Mouse (Mus musculus): Measurements from ENCODE around the gene Aph1a. TPM values are rescaled to one million over a fixed set of nuclear protein-coding genes. Genes with fewer than 3 reads are reported as not detected.

Aph1a gene
- polyA plus RNA-seq, 1 experiment from 2014 or later: 35.1 TPM

DNA sequence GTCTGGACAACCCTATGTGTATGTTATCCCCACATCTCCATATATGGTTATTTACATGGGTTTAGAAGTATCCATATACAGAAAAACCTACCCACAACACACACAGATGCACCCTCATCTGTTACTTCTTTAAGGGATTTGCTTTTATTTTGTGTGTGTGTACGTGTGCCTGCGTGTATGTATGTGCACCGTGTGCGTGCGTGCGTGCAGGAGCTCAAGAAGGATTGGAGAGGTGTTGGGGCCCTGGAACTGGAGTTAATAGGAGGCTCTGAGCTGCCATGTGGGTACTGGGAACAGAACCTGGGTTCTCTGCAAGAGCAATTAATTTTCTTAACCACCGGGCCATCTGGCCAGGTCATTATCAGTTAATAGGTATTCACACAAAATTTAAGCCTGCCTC is 21.7 kb upstream of the Aph1a start:
- peaks cover 11% of the 10 kb centered on the region for H3K36me3 ChIP-seq (ENCODE audit: control insufficient read depth, insufficient read depth, low read length)
- peak overlapping the region; percentile 70 for H3K4me3 ChIP-seq (ENCODE audit: low read depth, low read length)
- ATAC-seq (replicated peaks; ENCODE audit: low FRiP score): no peak
- H3K4me2 ChIP-seq: peak overlapping the region; percentile 74
- no peaks in the 10 kb centered on the region for H3K9me3 ChIP-seq (ENCODE audit: control insufficient read depth, low read length)
- no peak overlapping the region for H3K27ac ChIP-seq (ENCODE audit: low read depth, low read length)
- 79% methylated on average over 7 of the region's 7 CpGs for WGBS
- DNase-seq (ENCODE audit: low spot score): no peak
- no peaks in the 10 kb centered on the region for H3K27me3 ChIP-seq (replicated peaks; ENCODE audit: control insufficient read depth, insufficient read depth, low read length)
- H3K4me1 ChIP-seq (replicated peaks; ENCODE audit: control insufficient read depth, insufficient read depth, low read length): peaks cover 17% of the 10 kb centered on the region
- peak overlapping the region; percentile 57 for H3K9ac ChIP-seq (ENCODE audit: low read depth, low read length)

DNA sequence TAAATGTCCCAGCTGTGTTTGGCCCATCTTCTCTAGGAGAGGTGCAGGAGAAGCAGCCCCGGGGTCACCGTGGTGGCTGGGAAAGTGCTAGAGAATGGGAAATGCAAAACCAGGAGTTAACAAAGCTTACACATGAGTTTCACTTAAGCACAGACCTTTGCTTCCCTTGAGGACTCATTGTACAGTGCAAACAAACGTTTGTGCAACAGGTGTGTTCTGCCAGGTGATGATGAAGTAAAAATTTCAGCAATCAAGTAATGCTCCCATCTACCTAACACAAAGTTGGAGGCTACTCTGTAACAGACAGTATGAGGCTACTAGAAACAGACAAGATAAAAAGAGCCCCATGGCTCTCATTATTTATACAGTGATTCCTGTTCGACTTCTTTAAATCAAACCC is 14.7 kb upstream of the Aph1a start:
- ATAC-seq (replicated peaks; ENCODE audit: low FRiP score) (no peak), DNase-seq (ENCODE audit: low spot score) (no peak)
- Histone ChIP-seq H3K4me3 (ENCODE audit: low read depth, low read length) (no peak overlapping the region), H3K27me3 (replicated peaks; ENCODE audit: control insufficient read depth, insufficient read depth, low read length) (no peaks in the 10 kb centered on the region), H3K36me3 (ENCODE audit: control insufficient read depth, insufficient read depth, low read length) (no peaks in the 10 kb centered on the region), H3K27ac (ENCODE audit: low read depth, low read length) (no peak overlapping the region), H3K4me1 (replicated peaks; ENCODE audit: control insufficient read depth, insufficient read depth, low read length) (peaks cover 21% of the 10 kb centered on the region), H3K4me2 (no peak overlapping the region), H3K9me3 (ENCODE audit: control insufficient read depth, low read length) (no peaks in the 10 kb centered on the region), H3K9ac (ENCODE audit: low read depth, low read length) (no peak overlapping the region)
- 81% methylated on average over 4 of the region's 4 CpGs for whole genome bisulfite sequencing

DNA sequence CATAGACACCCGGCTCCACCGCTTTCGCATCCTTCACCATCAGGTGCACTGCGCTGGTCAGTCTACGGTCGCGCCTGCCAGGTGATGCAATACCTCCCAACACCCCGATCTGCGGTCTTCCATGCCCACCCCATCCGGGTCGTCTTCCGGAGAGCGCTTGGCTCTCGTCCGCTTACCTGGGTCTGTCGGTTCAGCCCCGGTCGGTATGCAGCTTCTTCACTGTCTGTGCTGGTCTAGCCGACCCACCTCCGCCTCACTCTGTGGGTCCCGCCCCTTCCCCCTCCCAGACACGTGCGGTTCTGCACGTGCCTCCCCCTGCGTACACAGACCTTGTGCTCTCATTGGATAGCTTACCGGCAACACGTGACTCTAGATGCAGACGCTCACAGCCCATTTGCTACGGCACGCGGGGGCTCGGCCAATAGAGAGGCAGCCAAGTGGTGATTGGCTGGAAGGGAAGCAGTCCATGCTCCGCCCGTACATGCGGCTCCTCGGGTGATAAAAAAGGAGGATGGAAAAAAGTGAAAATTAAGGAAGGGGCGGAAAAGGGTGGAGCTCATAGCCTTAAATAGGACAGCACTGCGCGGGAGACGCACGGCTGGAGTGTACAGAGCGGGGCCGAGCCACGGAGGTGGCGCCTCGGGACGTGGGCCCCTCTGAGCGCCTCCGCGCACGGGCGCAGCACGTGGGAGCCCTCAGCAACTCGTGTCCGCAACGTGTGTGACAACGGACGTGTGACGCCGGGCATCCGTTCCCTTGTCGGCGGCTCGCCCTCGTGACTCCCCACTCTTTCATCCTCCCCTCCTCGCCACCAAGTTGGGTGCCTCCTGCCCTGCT is 11.6 kb upstream of the Aph1a start, which contains the start of gene Ciart:
Gene Ciart, minus strand, starts transcription at position 273 of the 837 bp plus-strand sequence.
- H3K27me3 ChIP-seq (replicated peaks; ENCODE audit: control insufficient read depth, insufficient read depth, low read length): no peaks in the 10 kb centered on the region
- H3K9ac ChIP-seq (ENCODE audit: low read depth, low read length): peak within 1 kb of the TSS; percentile 57
- no peaks in the 10 kb centered on the region for H3K9me3 ChIP-seq (ENCODE audit: control insufficient read depth, low read length)
- under 1% methylated on average over 65 of the region's 66 CpGs for WGBS
- H3K4me2 ChIP-seq: peak within 1 kb of the TSS; percentile 99
- no peaks in the 10 kb centered on the region; the same call in 1 of the 2 replicates for H3K36me3 ChIP-seq (ENCODE audit: control insufficient read depth, insufficient read depth, low read length)
- DNase-seq (ENCODE audit: low spot score) (peak; percentile 93), ATAC-seq (replicated peaks; ENCODE audit: low FRiP score) (peak; percentile 97)
- H3K4me1 ChIP-seq (replicated peaks; ENCODE audit: control insufficient read depth, insufficient read depth, low read length): peaks cover 15% of the 10 kb centered on the region
- peak within 1 kb of the TSS; percentile 44 for H3K4me3 ChIP-seq (ENCODE audit: low read depth, low read length)
- H3K27ac ChIP-seq (ENCODE audit: low read depth, low read length): peak within 1 kb of the TSS; percentile 62

DNA sequence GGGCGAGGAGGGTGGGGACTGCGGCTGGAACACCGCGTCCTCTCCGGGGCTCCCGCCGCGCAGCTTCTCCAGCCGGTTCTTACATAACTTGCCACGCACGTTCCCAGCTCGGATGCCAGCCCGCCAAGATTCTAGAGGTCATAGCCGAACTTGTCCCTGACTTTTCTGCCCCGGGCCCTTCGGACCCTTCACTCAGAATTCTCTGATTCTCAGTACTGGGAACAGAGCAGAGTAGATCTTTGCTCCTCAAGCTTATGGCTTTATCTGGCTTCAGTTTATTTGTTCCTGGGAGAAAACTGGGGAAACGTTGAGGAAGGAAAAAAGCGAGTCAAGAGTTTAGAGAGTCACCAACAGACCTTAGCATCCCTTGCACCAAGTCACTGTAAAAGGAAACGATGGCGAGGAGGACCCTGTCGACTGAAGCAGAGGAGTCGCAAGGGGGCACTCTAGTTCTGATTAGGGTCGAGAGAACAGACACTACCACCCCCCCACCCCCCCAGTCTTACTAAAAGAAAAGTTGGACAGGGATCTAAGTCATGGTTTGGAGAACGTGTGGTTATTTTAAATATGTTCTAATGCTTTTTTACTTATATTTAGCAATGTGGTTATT is 10.8 kb upstream of the Aph1a start:
- Histone ChIP-seq H3K27ac (ENCODE audit: low read depth, low read length) (peak overlapping the region; percentile 62), H3K4me2 (peak overlapping the region; percentile 99), H3K36me3 (ENCODE audit: control insufficient read depth, insufficient read depth, low read length) (no peaks in the 10 kb centered on the region; the same call in 1 of the 2 replicates), H3K4me3 (ENCODE audit: low read depth, low read length) (peak overlapping the region; percentile 44), H3K9me3 (ENCODE audit: control insufficient read depth, low read length) (no peaks in the 10 kb centered on the region), H3K27me3 (replicated peaks; ENCODE audit: control insufficient read depth, insufficient read depth, low read length) (no peaks in the 10 kb centered on the region), H3K4me1 (replicated peaks; ENCODE audit: control insufficient read depth, insufficient read depth, low read length) (peaks cover 15% of the 10 kb centered on the region), H3K9ac (ENCODE audit: low read depth, low read length) (peak overlapping the region; percentile 57)
- WGBS: 2% methylated on average over 24 of the region's 24 CpGs
- no peak for ATAC-seq (replicated peaks; ENCODE audit: low FRiP score)
- DNase-seq (ENCODE audit: low spot score): no peak

DNA sequence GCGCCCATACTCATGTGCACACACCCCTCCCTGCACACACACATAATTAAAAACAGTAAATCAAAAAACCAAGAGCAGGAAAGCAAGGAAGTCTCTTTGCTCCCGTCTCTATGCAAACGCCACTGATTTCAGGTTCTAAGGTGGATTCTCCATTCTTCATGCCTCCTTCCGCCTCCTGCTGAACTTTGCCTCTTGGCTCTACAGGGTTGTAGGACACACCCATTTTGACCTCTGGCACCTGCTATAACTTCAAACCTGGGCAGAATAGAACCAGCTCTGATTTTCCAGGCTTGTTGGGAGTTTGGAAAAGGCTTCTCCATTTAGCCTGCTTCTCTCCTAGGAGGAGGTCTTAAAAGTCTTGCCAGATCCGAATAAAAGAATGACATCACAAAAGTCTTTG is 9.4 kb upstream of the Aph1a start:
- WGBS: 79% methylated on average over 5 of the region's 5 CpGs
- no peak for DNase-seq (ENCODE audit: low spot score)

DNA sequence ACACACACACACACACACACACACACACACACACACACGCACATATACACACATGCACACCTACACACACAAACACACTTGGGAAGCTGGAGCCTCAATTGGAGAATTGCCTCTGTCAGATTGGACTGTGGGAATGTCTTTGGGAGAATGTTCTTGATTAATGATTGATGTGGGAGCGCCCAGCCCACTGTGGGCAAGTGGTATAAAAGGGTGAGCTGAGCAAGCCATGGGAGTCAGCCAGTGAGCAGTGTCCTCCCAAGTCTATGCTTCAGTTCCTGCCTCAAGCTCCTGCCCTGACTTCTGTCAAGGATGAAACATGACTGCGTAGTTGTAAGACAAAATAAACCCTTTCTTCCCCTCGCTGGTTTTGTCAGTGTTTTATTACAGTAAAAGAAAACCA is 6.2 kb upstream of the Aph1a start:
- H3K4me1 ChIP-seq (replicated peaks; ENCODE audit: control insufficient read depth, insufficient read depth, low read length): peaks cover 22% of the 10 kb centered on the region
- H3K27ac ChIP-seq (ENCODE audit: low read depth, low read length): no peak overlapping the region
- ATAC-seq (replicated peaks; ENCODE audit: low FRiP score) (no peak), DNase-seq (ENCODE audit: low spot score) (no peak)
- no peak overlapping the region for H3K9ac ChIP-seq (ENCODE audit: low read depth, low read length)
- no peak overlapping the region for H3K4me3 ChIP-seq (ENCODE audit: low read depth, low read length)
- H3K27me3 ChIP-seq (replicated peaks; ENCODE audit: control insufficient read depth, insufficient read depth, low read length): no peaks in the 10 kb centered on the region
- no peaks in the 10 kb centered on the region for H3K9me3 ChIP-seq (ENCODE audit: control insufficient read depth, low read length)
- 75% methylated on average over 4 of the region's 4 CpGs for WGBS
- H3K4me2 ChIP-seq: no peak overlapping the region
- no peaks in the 10 kb centered on the region; the same call in 1 of the 2 replicates for H3K36me3 ChIP-seq (ENCODE audit: control insufficient read depth, insufficient read depth, low read length)

More for the DNA sequence above, 9.4 kb upstream of the Aph1a start:
- Histone ChIP-seq H3K27me3 (replicated peaks; ENCODE audit: control insufficient read depth, insufficient read depth, low read length) (no peaks in the 10 kb centered on the region), H3K9ac (ENCODE audit: low read depth, low read length) (no peak overlapping the region), H3K4me3 (ENCODE audit: low read depth, low read length) (no peak overlapping the region), H3K4me2 (no peak overlapping the region), H3K36me3 (ENCODE audit: control insufficient read depth, insufficient read depth, low read length) (no peaks in the 10 kb centered on the region; the same call in 1 of the 2 replicates), H3K4me1 (replicated peaks; ENCODE audit: control insufficient read depth, insufficient read depth, low read length) (peaks cover 15% of the 10 kb centered on the region), H3K27ac (ENCODE audit: low read depth, low read length) (no peak overlapping the region), H3K9me3 (ENCODE audit: control insufficient read depth, low read length) (no peaks in the 10 kb centered on the region)
- ATAC-seq (replicated peaks; ENCODE audit: low FRiP score): no peak

DNA sequence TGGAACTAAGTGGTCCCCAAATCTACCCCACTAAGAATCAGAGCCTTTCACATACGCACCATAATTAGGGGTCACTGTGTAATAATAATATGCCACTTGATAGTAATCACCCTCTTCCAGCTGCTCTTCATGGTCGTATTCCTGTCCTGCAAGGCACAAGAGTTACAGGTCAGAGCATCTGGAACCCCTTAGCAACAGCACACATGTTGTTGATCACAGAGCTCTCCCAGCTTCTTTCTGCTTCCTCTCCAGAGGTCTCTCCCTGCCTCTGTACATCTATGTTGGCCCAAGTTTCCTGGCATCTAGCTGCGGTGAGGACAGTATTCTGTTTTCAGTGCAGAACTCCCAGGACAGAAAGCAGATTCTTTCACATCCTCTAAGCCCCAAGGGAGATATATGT is 4.1 kb upstream of the Aph1a start:
- no peak overlapping the region for H3K9ac ChIP-seq (ENCODE audit: low read depth, low read length)
- H3K27me3 ChIP-seq (replicated peaks; ENCODE audit: control insufficient read depth, insufficient read depth, low read length): no peaks in the 10 kb centered on the region
- peaks cover 19% of the 10 kb centered on the region for H3K4me1 ChIP-seq (replicated peaks; ENCODE audit: control insufficient read depth, insufficient read depth, low read length)
- ATAC-seq (replicated peaks; ENCODE audit: low FRiP score): no peak
- WGBS: 71% methylated on average over 3 of the region's 3 CpGs
- no peak overlapping the region for H3K4me2 ChIP-seq
- no peak overlapping the region for H3K4me3 ChIP-seq (ENCODE audit: low read depth, low read length)
- H3K36me3 ChIP-seq (ENCODE audit: control insufficient read depth, insufficient read depth, low read length): no peaks in the 10 kb centered on the region
- H3K27ac ChIP-seq (ENCODE audit: low read depth, low read length): no peak overlapping the region
- no peak for DNase-seq (ENCODE audit: low spot score)
- no peaks in the 10 kb centered on the region for H3K9me3 ChIP-seq (ENCODE audit: control insufficient read depth, low read length)

DNA sequence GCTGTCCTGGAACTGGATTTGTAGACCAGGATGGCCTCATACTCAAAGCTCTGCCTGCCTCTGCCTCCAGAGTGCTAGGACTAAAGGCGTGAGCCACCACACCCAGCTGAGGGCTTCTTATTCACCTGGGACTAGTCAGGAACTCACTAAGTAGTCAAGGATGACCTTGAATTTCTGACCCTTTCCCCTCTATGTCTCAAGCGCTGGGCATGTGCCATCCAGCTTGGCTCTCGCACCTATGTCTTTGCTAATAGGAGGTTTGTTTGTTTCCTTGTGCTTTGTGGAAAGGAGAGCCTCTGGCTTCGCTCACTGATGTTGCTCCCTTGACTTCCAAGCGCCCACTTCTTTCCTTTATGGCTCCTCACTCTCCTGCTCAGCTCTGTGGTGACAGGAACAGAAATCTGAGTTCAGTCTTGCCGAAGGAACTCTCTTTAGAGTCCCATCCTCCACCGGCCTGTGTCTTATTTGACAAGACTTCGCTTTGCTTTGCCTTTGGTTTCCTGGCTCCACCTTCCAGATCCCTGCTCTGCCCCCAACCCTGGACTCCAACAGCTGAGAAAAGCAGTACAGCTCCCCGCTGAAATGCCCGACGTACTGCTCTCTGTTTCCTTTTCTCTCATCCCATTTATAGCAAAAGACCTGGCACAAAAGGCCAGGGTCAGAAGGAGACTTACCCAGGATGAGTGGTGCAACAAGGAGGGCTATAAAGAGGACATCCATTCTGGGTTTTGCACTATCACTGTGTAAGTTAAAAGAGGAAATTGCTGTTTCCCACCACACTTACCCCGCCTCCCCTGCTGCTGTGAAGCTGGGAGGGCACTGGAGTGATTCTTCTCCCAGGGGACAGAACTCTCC is 2.3 kb upstream of the Aph1a start, which contains the start of gene BC028528:
Gene BC028528, minus strand, starts transcription at position 795 of the 855 bp plus-strand sequence.
- ATAC-seq (replicated peaks; ENCODE audit: low FRiP score) (no peak), DNase-seq (ENCODE audit: low spot score) (no peak)
- Histone ChIP-seq H3K27ac (ENCODE audit: low read depth, low read length) (peak within 1 kb of the TSS; percentile 22; the same call in 1 of the 2 replicates), H3K4me3 (ENCODE audit: low read depth, low read length) (peak within 1 kb of the TSS; percentile 14), H3K4me2 (peak within 1 kb of the TSS; percentile 40), H3K9ac (ENCODE audit: low read depth, low read length) (peak within 1 kb of the TSS; percentile 42; the same call in 1 of the 2 replicates), H3K27me3 (replicated peaks; ENCODE audit: control insufficient read depth, insufficient read depth, low read length) (no peaks in the 10 kb centered on the region), H3K4me1 (replicated peaks; ENCODE audit: control insufficient read depth, insufficient read depth, low read length) (peaks cover 23% of the 10 kb centered on the region), H3K9me3 (ENCODE audit: control insufficient read depth, low read length) (no peaks in the 10 kb centered on the region), H3K36me3 (ENCODE audit: control insufficient read depth, insufficient read depth, low read length) (no peaks in the 10 kb centered on the region)
- WGBS: 20% methylated on average over 12 of the region's 12 CpGs
